Mouse (Mus musculus) cerebellum, adult 2 months (tissue): ENCODE data around the gene B230104I21Rik. TPM values are rescaled to one million over a fixed set of nuclear protein-coding genes. Genes with fewer than 3 reads are reported as not detected.
A peak's percentile ranks its signal among the peaks of the same experiment; 100 is the strongest.

ENCODE experiments used
- DNase-seq, 2 experiments: peaks; one replicate each; pipeline ENCODE4 v3.0.0; 2021
- H3K27ac ChIP-seq: fragments of 200-500 bp; 2 replicates; pipeline ENCODE4 v1.5.1; 2012; ENCODE audit warnings: low read length, control low read depth, inconsistent platforms; ENCODE audit not compliant: insufficient read depth
- H3K27me3 ChIP-seq: fragments of 200-500 bp; 2 replicates; pipeline ENCODE4 v1.6.1; 2012; ENCODE audit warnings: inconsistent platforms, mild to moderate bottlenecking, low read length, moderate library complexity; ENCODE audit not compliant: control insufficient read depth, insufficient read depth
- H3K4me1 ChIP-seq: fragments of 200-500 bp; 2 replicates; pipeline ENCODE4 v1.6.1; 2011; ENCODE audit warnings: low read length; ENCODE audit not compliant: control insufficient read depth, insufficient read depth
- H3K4me3 ChIP-seq: fragments of 200-500 bp; replicated peaks from 2 replicates; pipeline ENCODE3; 2011; ENCODE audit warnings: mild to moderate bottlenecking, low read depth, low read length, control low read depth; ENCODE audit not compliant: insufficient read depth
- CTCF ChIP-seq: fragments of 200-500 bp; IDR thresholded peaks from 2 replicates; pipeline ENCODE4 v1.5.1; 2011; ENCODE audit warnings: low read depth, mild to moderate bottlenecking, control low read depth, low read length, moderate library complexity, borderline replicate concordance; ENCODE audit not compliant: insufficient read depth
- POLR2A ChIP-seq: fragments of 200-500 bp; IDR thresholded peaks from 2 replicates; pipeline ENCODE4 v1.6.1; 2011; ENCODE audit warnings: low read length, control low read depth, borderline replicate concordance; ENCODE audit not compliant: insufficient read depth
- WGBS: fragments of 180-500 bp; shearing (Covaris S2); methylation state at CpG from one replicate; pipeline ENCODE4 v1.1.7; 2018; 5-methylcytosine and 5-hydroxymethylcytosine counted together
- polyA plus RNA-seq: library from polyadenylated mRNA; depleted of rRNA; stranded (reverse); fragments of >200 nt; gene quantifications from 2 replicates; pipeline ENCODE4 v1.2.3, GENCODE M21; 2012; rRNA removed

The B230104I21Rik gene
- polyA plus RNA-seq = 0.13 TPM in 2 replicates

- WGBS = 24% methylated on average over 12 of the region's 12 CpGs
- peak in 1 of 2 experiments; percentile 17 for DNase-seq
- Histone ChIP-seq H3K27ac (peak within 1 kb of the TSS; percentile 11; the same call in 1 of the 2 replicates), H3K4me1 (no peaks in the 10 kb centered on the region), H3K27me3 (no peaks in the 10 kb centered on the region), H3K4me3 (peak within 1 kb of the TSS; percentile 58)
- TF ChIP-seq CTCF (no peak), POLR2A (no peak)
Measured at GRCm38 (mm10) chr4:154335761-154336160, at the start of gene B230104I21Rik. TSS of gene B230104I21Rik (plus strand) at chr4:154336127.

GRCm38 (mm10) chr4:154293735-154294201 is 42.2 kb upstream of the B230104I21Rik start:
- WGBS = 75% methylated on average over 4 of the region's 4 CpGs
- H3K27me3 ChIP-seq = no peaks in the 10 kb centered on the region
- H3K4me1 ChIP-seq = no peaks in the 10 kb centered on the region
- no peak for DNase-seq
- TF ChIP-seq POLR2A (no peak), CTCF (no peak)
- no peak overlapping the region for H3K4me3 ChIP-seq
- H3K27ac ChIP-seq = no peak overlapping the region

- TF ChIP-seq POLR2A (no peak), CTCF (no peak)
- 61% methylated on average over 8 of the region's 8 CpGs for WGBS
- H3K4me1 ChIP-seq = no peaks in the 10 kb centered on the region
- no peak for DNase-seq
- H3K27ac ChIP-seq = no peak overlapping the region
- no peak overlapping the region for H3K4me3 ChIP-seq
- no peaks in the 10 kb centered on the region for H3K27me3 ChIP-seq
Measured at GRCm38 (mm10) chr4:154294262-154294731, 41.6 kb upstream of the B230104I21Rik start.

- H3K27ac ChIP-seq = no peak overlapping the region
- TF ChIP-seq CTCF (no peak), POLR2A (no peak)
- H3K27me3 ChIP-seq = peaks cover 2% of the 10 kb centered on the region; the same call in 1 of the 2 replicates
- no peaks in the 10 kb centered on the region for H3K4me1 ChIP-seq
- 55% methylated on average over 9 of the region's 9 CpGs for WGBS
- no peak overlapping the region for H3K4me3 ChIP-seq
- no peak for DNase-seq
Measured at GRCm38 (mm10) chr4:154297761-154298160, 38.2 kb upstream of the B230104I21Rik start.

GRCm38 (mm10) chr4:154299541-154300271 is 36.2 kb upstream of the B230104I21Rik start:
- H3K4me3 ChIP-seq = no peak overlapping the region
- DNase-seq = no peak
- no peak overlapping the region for H3K27ac ChIP-seq
- 2% methylated on average over 56 of the region's 66 CpGs for WGBS
- H3K27me3 ChIP-seq = peaks cover 2% of the 10 kb centered on the region; the same call in 1 of the 2 replicates
- no peaks in the 10 kb centered on the region for H3K4me1 ChIP-seq
- TF ChIP-seq POLR2A (no peak), CTCF (no peak)

- peaks cover 2% of the 10 kb centered on the region; the same call in 1 of the 2 replicates for H3K27me3 ChIP-seq
- no peak for TF ChIP-seq POLR2A
- peak; percentile 91 for TF ChIP-seq CTCF
- H3K4me3 ChIP-seq = no peak within 1 kb of the TSS
- 23% methylated on average over 7 of the region's 7 CpGs for WGBS
- no peaks in the 10 kb centered on the region for H3K4me1 ChIP-seq
- H3K27ac ChIP-seq = no peak within 1 kb of the TSS
- DNase-seq = peak; percentile 18 to 51
Measured at GRCm38 (mm10) chr4:154301466-154301881, 34.5 kb upstream of the B230104I21Rik start, which contains the start of gene Arhgef16. TSS of gene Arhgef16 (minus strand) at chr4:154301676.

GRCm38 (mm10) chr4:154309131-154309530 is 26.8 kb upstream of the B230104I21Rik start:
- DNase-seq = no peak
- Histone ChIP-seq H3K27ac (no peak overlapping the region), H3K27me3 (no peaks in the 10 kb centered on the region), H3K4me1 (no peaks in the 10 kb centered on the region; the same call in 1 of the 2 replicates), H3K4me3 (no peak overlapping the region)
- no peak for TF ChIP-seq POLR2A
- TF ChIP-seq CTCF = no peak
- 56% methylated on average over 2 of the region's 2 CpGs for WGBS

- WGBS = 74% methylated on average over 9 of the region's 9 CpGs
- no peak for DNase-seq
- Histone ChIP-seq H3K27me3 (no peaks in the 10 kb centered on the region), H3K4me1 (no peaks in the 10 kb centered on the region; the same call in 1 of the 2 replicates), H3K27ac (no peak overlapping the region), H3K4me3 (no peak overlapping the region)
- TF ChIP-seq CTCF (no peak), POLR2A (no peak)
Measured at GRCm38 (mm10) chr4:154310576-154311262, 25.2 kb upstream of the B230104I21Rik start.
